Mouse (Mus musculus): ENCODE measurements around the gene Pgr.

The Pgr gene

DNA sequence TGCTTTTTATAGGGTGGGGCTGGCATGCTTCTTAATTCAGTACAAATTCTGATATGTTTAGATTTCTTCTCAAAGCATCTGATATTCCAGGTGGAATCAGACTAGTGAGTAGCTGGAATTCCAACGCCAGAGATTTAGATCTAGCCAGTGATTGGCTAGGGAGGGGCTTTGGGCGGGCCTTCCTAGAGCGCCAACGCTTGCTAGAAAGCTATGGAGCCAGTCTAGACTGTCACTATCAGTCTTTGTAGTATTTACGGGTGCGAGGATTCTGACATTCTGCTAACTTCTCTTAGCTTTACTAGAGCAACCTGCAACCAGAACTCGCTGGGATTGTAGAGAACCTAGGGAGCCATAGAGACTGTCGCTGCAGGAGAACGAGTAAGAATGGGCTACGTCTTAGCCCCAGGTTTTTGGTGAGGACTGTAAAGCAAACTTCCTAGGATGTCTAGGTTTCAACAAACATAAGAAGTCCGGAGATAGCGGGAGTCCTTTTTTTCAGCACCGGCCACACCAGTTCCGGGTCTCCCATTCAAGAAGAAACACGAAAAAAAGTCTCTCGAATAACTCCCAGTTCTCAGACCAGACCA is at the start of gene Pgr:
Pgr (plus strand) TSS at position 218 of the 587 bp plus-strand sequence.
- peak; percentile 46 for ATAC-seq (ENCODE audit: low TSS enrichment)

DNA sequence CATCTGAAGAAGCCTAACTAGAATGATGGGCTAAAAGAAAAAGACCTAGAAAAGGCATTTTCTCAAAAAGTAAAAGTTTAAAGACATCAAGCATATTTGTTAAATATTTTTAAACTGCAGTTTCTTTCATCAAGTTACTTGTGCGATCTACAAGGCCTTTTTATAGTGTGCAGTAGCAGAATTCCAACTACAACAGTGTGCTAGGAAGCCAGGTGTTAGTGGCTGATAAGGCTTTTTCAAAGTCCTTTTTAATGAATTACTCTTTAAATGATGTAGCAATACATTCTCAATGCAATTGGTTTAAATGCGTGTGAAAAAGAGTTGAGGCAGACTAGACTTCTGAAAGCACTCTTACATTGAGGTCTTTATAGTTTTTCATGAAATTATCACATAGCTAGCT is 42.2 kb upstream of the Pgr start:
- no peak for ATAC-seq (ENCODE audit: low TSS enrichment)

DNA sequence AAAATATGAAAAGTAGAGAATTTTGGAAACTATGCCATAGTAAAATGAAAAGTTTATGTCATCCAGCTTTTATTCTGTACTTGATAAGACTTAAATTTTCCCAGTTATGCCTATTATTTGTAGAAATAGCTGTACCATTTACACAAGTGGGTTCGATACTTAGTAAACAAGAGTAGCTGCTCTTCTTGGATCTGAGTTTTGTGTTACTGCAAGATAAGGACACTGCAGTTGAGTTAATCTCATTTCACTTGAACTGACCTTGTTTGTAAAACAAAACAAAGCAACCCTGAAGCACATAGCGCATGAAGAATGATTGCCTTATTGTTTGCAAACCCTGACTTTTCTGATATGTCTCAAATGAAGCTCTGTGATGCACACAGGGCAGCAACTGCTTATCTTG is 31.1 kb upstream of the Pgr start:
- ATAC-seq (ENCODE audit: low TSS enrichment): no peak

DNA sequence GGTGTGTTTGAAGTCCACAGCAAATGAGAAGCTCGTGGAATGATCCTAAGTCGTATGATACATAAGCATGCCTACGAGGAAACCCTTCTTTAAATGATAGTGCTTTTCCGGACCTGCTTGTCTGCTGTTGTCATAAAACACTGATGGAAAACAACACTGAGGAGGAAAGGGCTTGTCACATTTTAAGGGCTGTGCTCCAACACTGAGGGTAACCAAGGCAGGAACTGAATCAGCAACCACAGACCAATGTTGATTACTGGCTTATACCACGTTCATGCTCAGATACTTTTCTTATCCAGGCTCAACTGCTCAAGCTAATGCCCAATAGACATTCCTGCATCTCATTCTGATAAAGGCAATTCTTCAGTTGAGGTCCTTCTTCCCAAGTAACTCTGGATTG is 4.4 kb upstream of the Pgr start:
- no peak for ATAC-seq (ENCODE audit: low TSS enrichment)

DNA sequence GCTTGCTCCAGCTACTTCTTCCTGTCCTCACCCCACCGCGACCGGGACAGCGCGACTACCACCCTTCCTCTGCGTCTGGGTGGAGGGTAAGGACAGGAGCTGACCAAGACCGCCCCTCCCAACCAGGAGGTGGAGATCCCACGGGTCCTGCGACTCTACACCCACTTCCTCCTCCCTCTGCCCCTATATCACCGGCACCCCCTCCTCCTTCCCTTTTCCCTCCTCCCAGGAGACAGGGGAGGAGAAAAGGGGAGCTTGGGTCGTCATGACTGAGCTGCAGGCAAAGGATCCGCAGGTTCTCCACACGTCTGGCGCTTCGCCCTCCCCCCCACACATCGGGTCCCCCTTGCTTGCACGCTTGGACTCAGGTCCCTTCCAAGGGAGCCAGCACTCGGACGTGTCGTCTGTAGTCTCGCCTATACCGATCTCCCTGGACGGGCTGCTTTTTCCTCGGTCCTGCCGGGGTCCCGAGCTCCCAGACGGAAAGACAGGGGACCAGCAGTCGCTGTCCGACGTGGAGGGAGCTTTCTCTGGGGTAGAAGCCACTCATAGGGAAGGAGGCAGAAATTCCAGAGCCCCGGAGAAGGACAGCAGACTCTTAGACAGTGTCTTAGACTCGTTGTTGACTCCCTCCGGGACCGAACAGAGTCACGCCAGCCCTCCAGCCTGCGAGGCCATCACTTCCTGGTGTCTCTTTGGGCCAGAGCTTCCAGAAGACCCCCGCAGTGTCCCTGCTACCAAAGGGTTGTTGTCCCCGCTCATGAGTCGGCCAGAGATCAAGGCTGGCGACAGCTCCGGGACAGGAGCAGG is 775 bp downstream of the Pgr start:
- ATAC-seq (ENCODE audit: low TSS enrichment): peak; percentile 20

DNA sequence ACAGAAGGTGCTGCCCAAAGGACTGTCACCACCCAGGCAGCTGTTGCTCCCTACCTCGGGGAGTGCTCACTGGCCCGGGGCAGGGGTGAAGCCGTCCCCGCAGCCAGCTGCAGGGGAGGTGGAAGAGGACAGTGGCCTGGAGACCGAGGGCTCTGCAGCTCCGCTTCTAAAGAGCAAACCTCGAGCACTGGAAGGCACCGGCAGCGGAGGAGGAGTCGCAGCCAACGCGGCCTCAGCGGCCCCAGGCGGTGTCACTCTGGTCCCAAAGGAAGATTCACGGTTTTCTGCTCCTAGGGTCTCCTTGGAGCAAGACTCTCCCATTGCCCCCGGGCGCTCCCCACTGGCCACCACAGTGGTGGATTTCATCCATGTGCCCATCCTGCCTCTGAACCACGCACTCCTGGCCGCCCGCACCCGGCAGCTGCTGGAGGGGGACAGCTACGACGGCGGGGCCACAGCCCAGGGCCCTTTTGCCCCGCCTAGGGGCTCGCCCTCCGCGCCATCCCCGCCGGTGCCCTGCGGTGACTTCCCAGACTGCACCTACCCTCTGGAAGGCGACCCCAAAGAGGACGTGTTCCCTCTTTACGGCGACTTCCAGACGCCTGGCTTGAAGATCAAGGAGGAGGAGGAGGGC is 1.5 kb downstream of the Pgr start:
- ATAC-seq (ENCODE audit: low TSS enrichment): peak; percentile 33

DNA sequence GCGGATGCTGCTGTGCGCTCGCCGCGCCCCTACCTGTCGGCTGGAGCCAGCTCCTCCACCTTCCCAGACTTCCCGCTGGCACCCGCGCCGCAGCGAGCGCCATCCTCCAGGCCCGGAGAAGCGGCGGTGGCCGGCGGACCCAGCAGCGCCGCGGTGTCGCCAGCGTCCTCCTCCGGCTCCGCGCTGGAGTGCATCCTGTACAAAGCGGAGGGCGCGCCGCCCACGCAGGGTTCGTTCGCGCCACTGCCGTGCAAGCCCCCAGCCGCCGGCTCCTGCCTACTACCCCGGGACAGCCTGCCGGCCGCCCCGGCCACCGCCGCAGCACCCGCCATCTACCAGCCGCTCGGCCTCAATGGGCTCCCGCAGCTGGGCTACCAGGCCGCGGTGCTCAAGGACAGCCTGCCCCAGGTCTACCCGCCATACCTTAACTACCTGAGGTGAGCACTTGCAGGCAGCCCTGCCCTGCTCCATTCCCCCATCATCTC is 2.1 kb downstream of the Pgr start:
- ATAC-seq (ENCODE audit: low TSS enrichment): peak; percentile 72

DNA sequence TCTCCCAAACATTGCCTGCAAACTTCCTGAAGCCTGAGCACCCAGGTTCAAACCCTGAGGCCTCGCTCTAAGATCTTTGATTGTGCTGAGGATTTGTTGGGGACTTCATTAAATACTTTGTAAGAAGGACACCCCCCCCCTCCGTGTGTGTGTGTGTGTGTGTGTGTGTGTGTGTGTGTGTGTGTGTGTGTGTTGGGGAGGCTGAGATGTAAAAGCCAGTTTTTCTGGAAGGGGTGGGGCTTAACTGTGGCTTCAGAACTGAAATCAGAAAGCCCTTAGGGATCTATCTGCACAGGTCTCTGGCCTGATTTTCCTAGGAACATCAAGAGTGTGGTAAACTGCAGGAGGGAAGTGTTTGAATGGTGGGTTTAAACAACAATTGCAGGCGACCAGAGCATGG is 2.6 kb downstream of the Pgr start:
- no peak for ATAC-seq (ENCODE audit: low TSS enrichment)

DNA sequence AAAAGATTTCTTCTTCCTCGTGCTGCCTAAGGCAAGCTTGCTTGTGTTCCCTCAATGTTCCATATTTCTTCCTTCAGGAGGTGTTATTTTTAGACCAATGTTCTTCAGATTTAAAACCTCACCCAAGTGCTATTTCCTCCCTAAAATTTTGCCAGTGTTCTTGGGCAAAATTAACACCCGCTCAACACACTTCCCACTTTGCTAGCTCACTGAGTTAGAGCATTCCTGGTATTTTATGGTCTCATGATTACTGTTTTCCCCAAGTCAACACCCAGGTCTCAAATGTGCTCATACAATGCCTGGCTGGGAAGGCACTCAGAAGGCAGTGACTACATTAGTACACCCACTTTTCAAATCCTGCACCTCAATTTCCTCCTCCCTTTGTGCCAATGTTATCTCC is 27.9 kb downstream of the Pgr start:
- ATAC-seq (ENCODE audit: low TSS enrichment): peak; percentile 96

DNA sequence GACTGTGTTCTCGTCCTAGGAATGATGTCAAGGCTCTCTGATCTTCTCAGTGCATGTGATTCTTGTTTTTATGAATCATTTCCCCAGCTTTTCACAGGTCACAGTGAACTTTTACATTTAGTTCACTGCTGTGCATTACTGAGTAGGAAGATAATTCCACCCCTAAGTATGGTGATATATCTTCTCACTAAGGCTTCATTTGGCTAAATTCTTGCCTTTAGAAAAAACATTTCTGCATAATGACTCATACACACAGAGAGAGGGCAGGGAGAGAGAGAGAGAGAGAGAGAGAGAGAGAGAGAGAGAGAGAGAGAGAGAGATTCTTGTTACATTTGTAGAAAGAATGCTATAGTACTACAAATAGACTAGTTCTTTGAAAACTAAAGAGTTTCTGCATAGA is 38.1 kb downstream of the Pgr start:
- peak; percentile 78 for ATAC-seq (ENCODE audit: low TSS enrichment)

DNA sequence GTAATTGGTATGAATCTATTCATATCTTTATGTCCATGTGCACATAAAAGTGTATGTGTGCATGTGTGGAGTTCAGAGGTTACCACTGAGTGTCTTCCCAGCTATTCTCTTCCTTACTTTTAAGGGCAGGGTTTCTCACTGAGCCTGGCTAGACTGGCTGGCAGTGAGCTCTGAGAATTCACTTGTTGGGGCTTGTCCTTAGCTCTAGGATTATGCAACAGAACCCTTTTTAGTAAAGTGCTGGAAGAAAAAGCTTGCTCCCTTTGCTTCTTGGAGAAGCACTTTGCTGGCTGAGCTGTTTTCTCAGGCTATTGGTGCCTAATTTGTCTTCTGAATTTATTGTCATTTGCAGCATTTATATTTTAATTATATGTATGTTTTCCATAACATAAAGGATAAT is 53.7 kb downstream of the Pgr start:
- peak; percentile 94 for ATAC-seq (ENCODE audit: low TSS enrichment)

DNA sequence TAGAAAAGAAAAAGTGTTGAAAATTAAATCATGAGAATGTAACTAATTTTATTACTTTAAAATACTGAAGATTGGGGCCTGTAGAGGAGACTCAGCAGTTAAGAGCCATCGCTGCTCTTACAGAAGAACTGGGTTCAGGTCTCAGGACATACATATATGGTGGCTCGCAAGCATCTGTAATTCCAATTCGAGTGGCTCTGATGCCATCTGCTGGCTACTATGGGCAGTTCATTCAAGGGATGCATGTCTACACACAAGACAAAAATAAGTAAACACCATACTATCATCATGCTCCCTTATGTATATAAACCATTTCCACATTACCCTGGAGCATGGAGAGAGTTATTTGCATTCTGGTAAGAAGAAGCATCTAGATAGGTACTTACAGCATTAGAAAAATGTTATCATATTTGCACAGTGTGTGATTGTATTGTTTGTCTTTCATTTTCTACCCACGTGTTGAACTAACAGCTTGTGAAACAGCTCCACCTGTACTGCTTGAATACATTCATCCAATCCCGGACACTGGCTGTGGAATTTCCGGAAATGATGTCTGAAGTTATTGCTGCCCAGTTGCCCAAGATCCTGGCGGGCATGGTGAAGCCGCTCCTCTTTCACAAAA is 65.0 kb downstream of the Pgr start:
- peak; percentile 78; the same call in 1 of the 2 replicates for ATAC-seq (ENCODE audit: low TSS enrichment)

DNA sequence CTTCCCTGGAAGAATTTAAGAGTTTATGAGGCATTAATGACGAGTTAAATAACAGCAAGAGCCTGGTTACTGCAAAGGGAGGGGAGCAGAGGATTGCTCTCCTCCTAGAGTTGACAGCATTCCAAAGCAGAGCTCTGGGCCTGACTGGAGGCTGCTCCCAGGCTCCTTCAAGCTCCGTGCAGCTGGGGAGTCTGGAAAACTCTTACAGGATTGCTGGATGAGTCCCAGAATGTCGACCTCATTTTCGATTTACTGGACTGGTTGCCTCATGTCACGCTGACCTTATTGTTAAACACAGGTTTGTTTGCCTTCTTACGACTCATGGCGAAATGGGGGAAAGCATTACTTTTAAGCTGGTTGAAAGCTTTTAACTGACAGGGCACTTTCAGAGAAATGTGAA is 70.6 kb downstream of the Pgr start:
- ATAC-seq (ENCODE audit: low TSS enrichment): peak; percentile 72

DNA sequence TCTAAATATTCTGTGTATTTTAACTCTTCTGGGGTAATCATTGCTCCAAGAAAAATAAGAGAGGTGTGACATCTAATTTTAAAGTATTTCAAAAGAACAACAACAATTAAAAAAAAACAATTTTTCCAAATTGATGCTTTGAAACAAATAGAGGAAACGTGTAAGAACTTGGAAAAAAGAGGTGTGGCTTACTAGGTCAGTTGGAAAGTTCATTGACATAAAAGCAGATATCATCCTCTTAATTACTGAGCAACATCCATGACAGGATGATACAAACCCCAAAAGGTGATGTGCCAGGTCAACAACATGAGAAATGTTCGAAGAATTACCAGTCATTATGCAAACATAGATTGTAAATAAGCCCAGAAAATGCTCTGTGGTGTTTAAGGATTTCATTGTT is 71.9 kb downstream of the Pgr start, which contains the start of gene Gm16485:
Gm16485 (plus strand) TSS at position 301 of the 400 bp plus-strand sequence.
- ATAC-seq (ENCODE audit: low TSS enrichment): no peak

DNA sequence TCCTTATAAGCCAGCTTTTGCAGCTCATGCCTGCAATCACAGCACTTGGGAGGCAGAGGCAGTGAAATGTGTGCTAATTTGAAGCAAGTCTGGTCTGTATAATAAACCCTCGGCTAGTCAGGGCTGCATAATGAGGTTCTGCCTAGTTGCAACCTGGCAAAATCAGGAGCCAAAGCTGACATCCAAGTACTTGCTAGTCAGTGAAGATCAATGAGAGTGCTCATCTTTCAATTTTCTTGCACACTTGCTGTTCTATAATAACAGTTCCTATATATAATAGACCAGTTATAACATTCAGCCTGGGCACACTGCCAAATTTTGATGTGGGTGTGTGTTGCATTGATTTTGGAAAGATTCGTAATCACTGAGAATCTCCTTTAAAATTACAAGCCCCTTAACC is 78.1 kb downstream of the Pgr start:
- ATAC-seq (ENCODE audit: low TSS enrichment): peak; percentile 50

DNA sequence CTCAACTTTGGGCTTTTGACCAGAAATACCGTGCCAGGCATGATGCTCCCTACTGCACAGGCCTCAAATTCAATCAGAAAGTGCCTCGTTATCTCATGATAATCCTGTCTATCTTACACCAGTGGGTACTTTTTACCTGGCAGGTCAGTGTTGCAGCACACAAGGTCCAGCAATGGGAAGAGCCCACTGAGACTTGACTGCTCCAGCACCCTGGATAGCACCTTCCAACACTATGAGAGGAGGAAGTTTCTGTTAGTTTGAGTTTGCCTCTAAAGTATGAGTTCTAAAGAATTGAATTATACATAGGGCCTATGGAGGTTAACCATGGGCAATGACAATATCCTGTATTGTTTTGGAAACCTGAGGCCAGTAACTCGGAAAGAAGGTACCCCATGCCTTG is 82.7 kb downstream of the Pgr start:
- ATAC-seq (ENCODE audit: low TSS enrichment): no peak

DNA sequence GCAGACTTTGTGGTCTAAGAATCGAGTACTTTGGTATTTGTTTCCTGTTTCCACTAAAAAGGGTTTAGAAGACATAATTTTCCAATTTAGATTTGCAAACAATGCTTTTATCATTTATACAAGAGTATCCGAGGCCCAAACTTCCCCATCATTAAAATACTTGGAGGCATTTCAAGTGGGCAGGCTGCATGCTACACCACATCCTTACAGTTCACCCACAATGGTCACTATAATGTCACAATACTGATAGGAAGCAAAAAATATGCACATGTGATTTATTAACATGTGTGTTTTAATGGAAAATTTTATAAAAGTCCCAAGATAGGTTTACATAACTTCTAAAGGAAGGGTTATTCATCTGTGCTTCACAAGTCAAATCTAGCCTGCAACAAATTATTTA is 96.9 kb downstream of the Pgr start:
- ATAC-seq (ENCODE audit: low TSS enrichment): no peak

DNA sequence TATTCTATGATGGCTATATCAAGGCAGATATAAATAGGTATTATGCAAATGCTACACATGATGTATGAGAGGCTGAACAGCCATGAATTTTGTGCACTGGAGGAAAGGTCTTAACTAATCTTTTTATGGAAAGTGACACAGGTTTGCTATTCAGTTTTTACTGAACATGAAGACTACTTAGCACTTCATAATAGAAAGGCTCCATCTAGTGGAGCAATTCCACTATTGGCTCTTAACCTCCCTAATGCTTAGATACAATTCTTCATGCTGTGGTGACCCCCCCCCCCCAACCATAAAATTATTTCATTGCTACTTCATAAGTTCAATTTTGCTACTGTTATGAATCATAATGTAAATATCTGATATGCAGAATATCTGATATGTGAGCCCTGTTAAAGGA is 101.5 kb downstream of the Pgr start:
- ATAC-seq (ENCODE audit: low TSS enrichment): peak; percentile 77; the same call in 1 of the 2 replicates

DNA sequence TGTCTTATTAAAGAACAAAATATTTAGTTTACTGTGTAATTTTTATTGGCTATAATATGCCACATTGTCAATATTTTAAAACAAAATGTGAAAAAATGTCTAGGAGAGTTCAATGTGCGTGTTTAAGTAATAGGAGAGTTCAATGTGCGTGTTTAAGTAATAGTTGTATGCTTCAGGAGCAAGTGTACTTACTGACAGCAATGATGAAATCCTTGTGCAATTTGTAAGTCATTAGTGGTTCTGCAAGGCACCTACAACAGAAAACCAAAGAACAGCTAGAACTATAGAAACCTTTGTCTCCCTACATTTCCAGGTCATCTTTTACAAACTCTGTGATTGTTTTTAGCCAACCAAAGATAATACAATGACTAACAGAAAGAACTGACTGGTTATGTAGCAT is 115.5 kb downstream of the Pgr start:
- no peak for ATAC-seq (ENCODE audit: low TSS enrichment)

Data from frontal cortex, adult (tissue).